Mouse (Mus musculus): ENCODE results near the gene Thop1.

Gene Thop1

GRCm38 (mm10) chr10:81106113-81106721 lies 36.4 kb downstream of the Thop1 start:
- DNase-seq (ENCODE audit: low read depth, low spot score), result peak; percentile 77

DNA sequence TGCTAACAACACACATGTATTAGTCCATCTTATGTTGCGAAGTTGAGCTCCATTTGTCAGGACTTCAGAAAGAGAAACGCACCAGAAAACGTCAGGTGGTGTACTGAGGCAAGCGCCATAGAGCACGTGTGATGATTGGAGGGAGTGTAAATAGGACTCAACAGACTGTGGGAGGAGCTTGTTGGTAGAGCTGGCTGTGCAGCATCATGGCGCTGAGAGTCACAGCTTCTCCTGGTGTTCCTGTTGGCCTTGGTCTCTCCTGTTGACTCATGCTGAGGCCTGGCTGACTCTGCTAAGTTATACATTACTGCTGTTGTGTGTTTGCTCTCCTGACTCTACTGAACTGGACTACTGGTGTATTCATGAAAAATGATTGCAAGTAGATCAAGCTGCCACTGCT lies 43.1 kb downstream of the Thop1 start:
- DNase-seq (ENCODE audit: low read depth, low spot score), result no peak

DNA sequence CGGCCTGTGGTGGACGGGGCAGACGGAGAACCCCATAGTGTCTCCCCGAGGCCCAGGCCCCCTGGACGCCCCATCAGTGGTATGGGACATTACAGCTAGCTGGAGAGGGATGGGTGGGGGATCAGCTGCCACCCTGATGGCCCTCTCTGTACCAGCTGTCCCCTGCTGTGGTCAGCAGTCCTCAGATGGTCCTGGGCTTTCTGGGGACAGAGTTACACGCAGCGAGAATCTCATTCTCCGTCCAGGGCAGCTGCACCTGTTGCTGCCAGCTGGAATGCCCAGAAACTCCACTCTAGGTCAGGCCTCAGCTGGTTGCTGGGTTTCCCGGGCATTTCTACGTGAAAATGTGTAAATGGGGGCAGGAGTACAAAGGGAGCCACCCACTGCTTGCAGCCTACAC lies 49.8 kb downstream of the Thop1 start:
- no peak for DNase-seq (ENCODE audit: low read depth, low spot score)

GRCm38 (mm10) chr10:81120650-81121049 lies 50.8 kb downstream of the Thop1 start:
- DNase-seq (ENCODE audit: low read depth, low spot score), result no peak

DNA sequence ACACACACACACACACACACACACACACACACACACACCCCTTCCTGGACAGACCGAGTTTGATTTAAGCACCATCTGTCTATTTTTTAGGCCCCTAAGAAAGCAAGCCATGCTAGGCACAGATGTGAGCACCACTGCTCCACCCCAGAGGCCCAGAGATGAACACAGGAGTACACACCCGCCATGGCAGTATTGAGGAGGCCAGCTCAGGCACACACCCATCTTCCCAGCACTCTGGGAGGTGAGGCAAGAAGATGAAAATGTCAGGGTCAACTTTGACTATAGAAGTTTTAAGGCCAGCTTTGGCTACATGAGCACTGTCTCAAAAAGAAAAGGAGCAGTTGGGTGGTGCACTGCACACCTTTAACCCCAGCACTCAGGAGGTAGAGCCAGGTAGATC lies 53.1 kb downstream of the Thop1 start:
- DNase-seq (ENCODE audit: low read depth, low spot score), result no peak

DNA sequence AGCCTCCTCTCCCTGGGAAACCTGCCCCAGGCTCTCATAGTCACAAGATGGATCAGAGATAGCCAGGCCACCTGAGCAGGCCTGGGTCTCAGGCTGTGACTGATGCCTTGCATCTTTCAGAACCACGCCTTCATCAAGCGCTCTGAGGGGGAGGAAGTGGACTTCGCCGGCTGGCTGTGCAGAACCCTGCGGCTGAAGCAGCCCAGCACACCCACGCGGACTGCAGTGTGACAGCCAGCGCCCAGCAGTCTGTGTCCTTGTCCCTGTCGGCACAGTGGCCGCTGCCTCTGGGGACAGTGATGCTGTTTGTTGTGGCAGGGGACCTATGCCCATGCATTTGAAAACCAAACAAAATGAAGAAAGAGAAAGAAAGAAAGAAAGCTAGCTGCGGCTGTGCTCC lies 53.7 kb downstream of the Thop1 start:
- DNase-seq (ENCODE audit: low read depth, low spot score), result no peak
